Mouse (Mus musculus) bone marrow macrophage, adult 2 months (primary cell): Measurements from ENCODE around the gene Tmem132c.

ENCODE experiments used
- CTCF ChIP-seq: IDR thresholded peaks from 2 replicates; pipeline ENCODE4 v1.5.1; 2012; ENCODE audit warnings: low read depth, mild to moderate bottlenecking, low read length, moderate library complexity
- POLR2A ChIP-seq: IDR thresholded peaks from 2 replicates; pipeline ENCODE4 v1.6.1; 2012; ENCODE audit warnings: mild to moderate bottlenecking, low read depth, low read length, borderline replicate concordance

DNA sequence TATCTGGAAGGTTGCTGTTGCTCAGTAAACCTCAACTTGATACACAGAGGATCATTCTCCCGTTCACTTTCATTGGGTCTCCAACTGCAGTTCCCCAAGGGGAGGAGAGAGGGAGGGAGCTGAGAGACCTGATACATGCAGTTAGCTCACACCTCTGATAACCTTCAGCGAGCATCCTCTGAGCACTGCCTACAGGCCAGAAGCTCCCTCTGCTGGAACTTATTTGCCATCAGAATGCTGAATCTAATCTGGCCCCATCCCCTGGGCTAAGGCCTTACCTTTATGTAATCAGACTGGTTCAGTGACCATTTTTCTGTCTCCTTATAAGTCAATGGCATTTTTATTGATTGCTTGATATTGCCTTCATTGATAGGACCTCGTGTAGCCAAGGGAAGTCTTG is 29.5 kb downstream of the Tmem132c start:
- TF ChIP-seq POLR2A (no peak), CTCF (no peak)
